Mouse (Mus musculus) thymus, postnatal 4 days (tissue): ENCODE data around the gene Slc5a2.

Experiments
- DNase-seq: peaks from one replicate; pipeline ENCODE4 v3.0.0; 2021

Gene Slc5a2

DNA sequence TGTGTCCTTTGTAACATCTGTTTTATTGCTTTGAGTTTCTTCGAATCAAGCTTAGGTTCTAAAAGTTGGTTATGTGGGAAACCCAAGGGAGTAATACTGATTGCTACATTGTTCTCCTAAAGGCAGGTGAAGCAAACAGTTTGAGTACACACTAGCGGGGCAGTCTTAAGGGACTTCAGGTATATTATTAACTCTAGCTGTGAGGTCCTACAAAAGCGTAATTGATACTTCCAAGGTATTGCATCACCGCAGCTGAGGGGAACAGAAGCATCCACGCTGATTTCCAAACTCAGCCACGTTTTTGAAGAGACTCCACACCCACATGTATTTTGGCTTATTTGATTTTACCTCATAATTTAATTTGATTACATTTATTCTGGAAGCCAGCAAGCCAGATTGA, 38.7 kb downstream of the Slc5a2 start:
- no peak for DNase-seq

DNA sequence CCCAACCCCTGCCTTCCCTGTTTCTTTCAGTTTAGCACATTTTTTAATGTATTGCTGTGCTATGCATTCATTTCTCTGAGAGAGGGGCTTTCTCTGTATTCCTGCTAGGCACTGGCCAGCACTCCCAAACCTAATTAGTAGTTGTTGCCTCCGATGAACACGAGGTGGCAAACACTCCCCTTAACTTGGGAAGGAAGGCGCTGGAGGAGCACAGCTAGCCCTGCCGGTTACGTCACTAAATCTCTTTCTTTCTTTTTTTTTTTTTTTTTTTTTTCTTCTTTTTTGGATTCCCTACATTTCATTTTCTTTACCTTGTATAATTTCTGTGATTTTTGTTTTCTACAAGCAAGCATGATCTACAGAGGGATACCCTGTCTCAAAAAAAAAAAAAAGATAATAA, 39.5 kb downstream of the Slc5a2 start:
- peak; percentile 31 for DNase-seq

DNA sequence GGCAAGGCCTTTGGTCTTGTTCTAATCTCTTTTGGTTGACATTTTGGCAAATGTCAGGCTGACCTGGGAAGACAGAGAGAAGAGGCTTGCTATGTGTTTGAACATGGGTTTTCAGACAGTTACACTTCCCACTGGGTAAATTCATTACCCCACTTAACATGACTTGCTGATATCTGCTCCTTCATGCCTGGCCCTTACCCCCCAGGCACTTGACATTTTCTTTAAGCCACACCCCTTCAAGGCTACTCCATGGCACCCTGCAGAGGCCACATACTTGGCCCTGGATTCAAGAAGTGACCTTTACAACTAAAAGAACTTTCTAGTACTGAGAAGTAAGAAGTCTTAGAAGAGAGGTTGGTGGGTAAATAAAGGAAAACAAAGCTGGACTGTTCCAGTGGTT, 42.4 kb downstream of the Slc5a2 start:
- DNase-seq = no peak

DNA sequence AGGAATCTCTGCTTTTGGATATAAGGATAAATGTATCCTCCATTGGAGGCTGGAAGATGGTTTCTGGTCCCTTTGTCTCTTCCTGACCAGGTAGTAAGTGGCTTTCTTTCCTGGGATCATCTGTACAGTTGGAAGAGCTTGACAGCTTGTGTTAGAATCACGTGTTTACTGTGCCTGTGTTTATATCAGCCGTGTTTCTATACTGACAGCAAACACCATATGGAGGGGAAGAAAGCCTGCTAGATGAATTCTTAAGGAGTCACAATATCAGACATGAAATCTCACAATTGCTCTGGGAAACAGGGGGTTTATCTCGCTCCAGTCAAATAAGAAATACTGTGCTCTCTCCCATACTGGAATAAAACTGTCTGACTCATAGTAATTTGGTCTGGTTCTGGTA, 43.8 kb downstream of the Slc5a2 start:
- DNase-seq = no peak

DNA sequence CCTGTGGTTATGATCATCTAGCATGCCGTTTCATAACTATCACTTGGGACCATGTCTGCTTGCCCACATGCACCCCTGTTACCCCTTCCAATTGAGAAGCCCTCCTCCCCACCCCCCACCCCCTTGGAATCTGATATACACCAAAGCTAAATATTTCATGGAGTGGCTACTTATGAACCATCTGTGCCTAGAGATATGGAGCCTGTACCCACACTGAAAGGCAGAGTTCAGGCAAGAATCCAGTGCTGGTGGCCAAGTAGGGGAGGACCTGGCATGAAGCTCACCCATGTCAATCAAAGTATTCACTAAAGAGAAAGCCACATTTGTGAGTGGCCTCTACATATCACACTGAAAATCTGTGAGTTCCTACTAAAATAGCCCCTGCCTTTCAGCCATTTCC, 44.3 kb downstream of the Slc5a2 start:
- DNase-seq = no peak

DNA sequence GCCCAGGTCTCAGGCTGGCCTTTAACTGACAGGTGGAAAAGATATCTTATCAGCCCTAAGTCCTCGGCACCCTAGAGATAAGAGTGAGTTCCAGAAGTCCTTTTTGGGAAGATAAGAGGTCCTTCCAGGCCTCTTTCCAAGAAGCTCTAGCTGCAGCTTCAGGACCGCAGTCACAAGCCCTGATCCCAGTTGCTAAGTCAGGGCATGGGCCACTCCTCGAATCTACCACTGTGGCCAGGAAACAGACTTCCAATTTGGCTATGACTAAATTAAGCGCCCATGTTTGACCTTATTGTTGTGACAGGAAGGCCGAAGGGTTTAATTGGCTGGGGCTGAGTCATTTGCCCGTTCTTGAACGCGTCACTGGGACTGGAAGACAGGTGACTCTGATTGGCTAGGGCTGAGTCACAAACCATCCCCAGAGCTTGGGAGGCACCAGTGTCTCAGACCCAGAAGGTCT, 44.8 kb downstream of the Slc5a2 start:
- no peak for DNase-seq

DNA sequence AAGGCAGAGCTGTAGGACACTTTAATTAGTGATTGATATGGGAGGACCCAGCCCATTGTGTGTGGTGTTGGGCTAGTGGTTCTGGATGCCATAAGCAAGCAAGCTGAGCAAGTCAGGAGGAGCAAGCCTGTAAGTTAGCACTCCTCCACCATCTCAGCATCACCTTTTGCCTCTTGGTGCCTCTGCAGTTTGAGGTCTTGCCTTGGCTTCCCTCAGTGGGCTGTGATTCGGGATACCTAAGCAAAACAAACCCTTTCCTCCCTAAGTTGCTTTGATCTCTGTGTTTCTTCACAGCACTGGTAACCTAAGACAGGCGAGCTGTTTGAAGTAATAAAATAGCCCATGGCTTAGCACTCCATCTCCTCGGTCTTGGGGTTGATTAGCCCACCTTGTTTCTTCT, 45.8 kb downstream of the Slc5a2 start:
- DNase-seq = no peak

DNA sequence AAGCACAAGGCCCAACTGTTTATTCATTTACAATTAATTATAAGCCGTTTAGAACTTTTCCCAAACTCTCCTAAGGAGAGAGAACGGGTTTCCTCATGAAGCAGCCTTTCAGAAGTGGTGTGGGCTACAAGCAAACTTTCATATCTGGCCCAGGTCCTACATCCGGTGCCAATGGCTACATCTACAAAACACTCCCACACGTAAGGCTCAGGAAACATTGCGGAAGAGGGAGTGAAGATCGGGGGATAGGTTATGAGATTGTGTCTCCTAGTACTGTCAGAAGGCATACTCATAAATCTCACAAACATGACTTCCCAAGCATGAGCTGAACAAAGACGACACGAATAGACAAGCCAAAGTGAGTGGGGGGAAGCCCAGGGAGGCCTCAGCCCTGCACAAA, 46.4 kb downstream of the Slc5a2 start:
- no peak for DNase-seq

DNA sequence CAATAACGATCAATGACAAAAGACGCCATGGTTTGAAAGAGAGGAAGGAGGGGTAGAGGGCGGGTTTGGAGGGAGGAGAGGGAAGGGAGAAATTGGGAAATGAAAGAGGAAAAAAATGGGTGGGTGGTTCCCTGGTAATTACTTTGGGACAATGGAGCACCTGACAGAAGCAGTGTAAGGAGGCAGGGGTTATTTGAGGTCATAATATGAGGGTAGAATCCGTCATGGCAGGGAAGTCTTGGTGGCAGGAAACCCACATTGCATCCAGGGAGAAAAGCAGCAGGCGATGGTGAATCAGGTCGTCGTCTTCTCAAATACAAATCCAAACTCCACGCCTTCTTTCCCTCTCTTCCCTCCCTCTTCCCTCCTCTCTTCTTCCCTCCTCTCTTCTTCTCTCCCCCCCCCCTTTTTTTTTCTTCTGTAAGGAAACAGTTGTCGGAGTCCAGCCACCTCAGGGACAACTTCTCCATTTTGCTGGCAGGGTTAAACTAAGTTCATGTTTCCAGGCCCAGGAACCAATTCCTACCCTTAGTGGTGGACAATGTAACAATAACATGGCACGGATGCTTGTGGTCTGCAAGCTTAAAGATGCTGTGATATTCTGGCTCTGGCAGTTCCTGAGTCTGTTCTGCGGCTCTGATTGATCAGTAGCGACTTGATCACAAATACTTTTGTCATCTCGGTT, 47.1 kb downstream of the Slc5a2 start:
- DNase-seq = no peak

DNA sequence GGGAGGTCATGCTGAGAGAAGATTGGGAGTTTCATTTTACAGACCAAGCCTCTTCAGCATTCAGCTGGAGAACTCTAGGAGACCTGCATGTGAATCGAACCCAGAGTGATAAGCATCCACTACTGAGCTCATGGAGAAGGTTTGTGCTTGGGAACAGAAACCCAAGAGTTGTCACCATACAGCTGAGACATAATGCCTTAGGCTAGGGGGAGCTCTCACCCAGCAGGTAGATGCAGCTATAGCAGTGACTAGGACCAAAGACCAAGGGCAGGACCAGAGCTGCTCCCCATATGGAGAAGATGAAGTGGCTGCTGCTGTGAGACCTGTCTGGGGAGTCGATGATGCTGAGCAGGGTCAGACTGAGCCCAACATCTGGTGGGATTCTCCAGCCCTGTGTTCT, 48.1 kb downstream of the Slc5a2 start:
- DNase-seq = no peak

DNA sequence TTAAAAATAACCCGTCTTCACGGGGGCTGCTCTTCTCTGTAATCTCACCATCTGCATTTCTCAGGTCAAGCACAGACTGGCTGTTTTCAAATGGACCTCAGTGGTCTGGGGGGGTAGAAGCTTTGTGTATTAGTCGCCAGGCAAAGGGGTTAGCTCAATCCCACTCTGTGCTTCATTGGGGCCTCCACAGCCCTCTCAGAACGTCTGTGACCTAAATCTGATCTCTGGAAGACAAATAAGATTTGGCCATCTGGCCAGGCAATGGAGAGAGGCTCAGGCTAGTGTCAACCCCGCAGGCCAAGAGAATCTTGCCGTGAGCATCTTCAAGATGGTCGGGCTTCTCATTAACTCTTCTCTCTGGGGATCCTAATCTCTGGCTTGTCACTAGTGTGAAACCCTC, 49.0 kb downstream of the Slc5a2 start:
- DNase-seq = no peak

DNA sequence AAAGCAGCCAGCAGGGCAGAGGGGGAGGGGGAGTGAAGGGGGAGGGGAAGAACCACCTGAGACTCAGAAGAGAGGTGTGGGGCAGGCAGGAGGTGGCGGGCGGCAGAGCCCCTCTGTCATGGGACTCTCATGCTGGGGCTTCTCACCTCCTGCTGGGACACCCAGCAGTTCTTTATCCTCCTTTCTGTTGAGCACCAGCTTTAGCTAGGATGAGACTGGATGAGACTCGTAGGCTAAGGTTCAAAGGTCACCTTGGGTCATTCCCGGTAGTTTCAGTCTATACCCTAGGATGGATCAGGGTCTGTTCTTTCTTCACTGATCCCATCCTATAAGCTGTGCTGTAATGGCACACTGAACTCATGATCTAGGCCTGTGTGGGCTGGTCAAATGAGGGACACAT, 51.6 kb downstream of the Slc5a2 start:
- no peak for DNase-seq

DNA sequence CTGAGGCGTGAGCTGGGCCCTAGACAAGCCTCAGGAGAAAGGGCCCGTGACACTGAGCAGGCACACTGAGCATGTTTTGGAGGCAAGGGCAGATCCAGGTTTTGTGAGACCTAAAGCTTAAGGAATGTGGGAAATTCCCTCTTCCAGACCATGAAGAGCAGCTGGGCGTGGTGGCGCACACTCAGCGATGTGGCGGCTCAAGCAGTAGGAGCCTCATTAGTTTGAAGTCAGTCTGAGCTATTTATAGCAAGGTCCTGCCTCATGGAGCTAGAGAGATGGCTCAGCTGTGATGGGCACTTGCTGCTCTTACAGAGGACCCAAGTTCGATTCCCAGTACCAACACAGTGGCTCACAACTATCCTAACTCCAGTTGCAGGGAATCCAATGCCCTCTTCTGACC, 53.7 kb downstream of the Slc5a2 start:
- DNase-seq = no peak

DNA sequence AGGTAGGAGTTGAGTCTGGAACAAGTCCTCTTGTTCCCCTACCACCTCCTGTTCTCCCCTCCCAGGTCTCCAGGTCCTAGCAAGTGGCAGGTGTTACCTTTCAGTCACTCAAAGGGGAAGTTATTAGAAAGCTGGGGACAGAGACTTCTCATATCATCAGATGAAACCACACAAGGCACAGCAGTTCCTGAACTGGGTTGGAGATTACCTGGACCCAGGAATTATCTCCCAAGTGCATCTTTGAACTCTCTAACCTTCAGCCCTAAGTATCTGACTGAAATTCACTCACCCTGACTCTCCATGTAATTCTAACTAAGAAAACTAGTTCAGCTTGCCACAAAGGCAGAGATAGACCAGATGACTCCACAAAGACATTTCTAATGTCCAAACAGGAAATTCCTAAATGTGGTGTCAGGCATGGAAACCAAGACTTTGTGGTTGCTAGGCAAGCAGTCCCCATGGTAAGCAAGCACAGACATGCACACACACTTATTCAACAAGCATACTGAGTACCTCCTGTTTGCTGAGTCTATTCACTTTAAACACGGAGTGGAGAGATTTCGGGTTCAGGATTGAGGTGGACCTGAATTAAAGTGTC, 54.9 kb downstream of the Slc5a2 start:
- DNase-seq = no peak

DNA sequence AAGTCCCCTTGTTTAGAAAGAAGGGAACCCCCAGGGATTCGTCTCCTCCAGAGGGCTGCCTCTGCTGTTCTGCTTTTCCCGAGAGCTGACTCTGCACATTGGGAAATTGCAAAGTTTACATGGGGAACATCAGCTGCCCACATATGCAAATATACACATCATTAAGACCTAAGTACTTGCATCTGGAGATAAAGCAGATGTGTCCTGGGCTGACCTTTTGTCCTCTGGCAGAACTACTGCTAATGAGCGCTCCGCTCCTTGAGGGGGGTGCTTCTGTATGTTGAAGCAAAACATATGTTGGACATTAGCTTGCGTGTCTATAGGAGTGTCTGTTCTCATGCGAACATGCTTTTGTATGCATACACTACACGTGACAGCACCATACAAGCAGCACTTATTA, 55.8 kb downstream of the Slc5a2 start:
- no peak for DNase-seq
